Mouse (Mus musculus) thymus, adult 2 months (tissue): ENCODE measurements around the gene Galnt11.

Experiments
- CTCF ChIP-seq: fragments of 200-500 bp; IDR thresholded peaks from 2 replicates; pipeline ENCODE4 v1.5.1; 2012; ENCODE audit warnings: mild to moderate bottlenecking, control low read depth, low read length, moderate library complexity, borderline replicate concordance; ENCODE audit not compliant: control insufficient read depth, poor library complexity, insufficient read depth; ENCODE audit errors: extremely low read depth
- POLR2A ChIP-seq: fragments of 200-500 bp; IDR thresholded peaks from 2 replicates; pipeline ENCODE4 v1.6.1; 2012; ENCODE audit warnings: mild to moderate bottlenecking, low read length, control low read depth, moderate library complexity; ENCODE audit not compliant: control insufficient read depth, poor library complexity, insufficient read depth; ENCODE audit errors: extremely low read depth

- TF ChIP-seq CTCF (no peak), POLR2A (no peak)
These were observed 32.8 kb downstream of the Galnt11 start for GRCm38 (mm10) chr5:25254491-25254890.
